Mouse (Mus musculus): Measurements from ENCODE around the gene Cpsf2.

- TF ChIP-seq POLR2A (IDR thresholded peaks at IDR 0.05; ENCODE audit: borderline replicate concordance, extremely low read depth, insufficient read depth, insufficient read length, poor library complexity, severe bottlenecking) (no peak), CTCF (IDR thresholded peaks at IDR 0.05; ENCODE audit: borderline replicate concordance, extremely low read depth, insufficient read depth, insufficient read length) (no peak)
Observed at GRCm38 (mm10) chr12:102009551-102009950, 33.8 kb downstream of the Cpsf2 start.

Measured in brain, embryonic 14.5 days (tissue).